Mouse (Mus musculus) limb, embryonic 14.5 days (tissue): Measurements from ENCODE around the gene Ttc7. TPM values are rescaled to one million over a fixed set of nuclear protein-coding genes. Genes with fewer than 3 reads are reported as not detected.
A peak's percentile ranks its signal among the peaks of the same experiment; 100 is the strongest.

Experiments used
- ATAC-seq: fragments of 200-750 bp; cut with Nextera tagmentation; 2 replicates; pipeline ENCODE4 v1.8.0; 2017; ENCODE audit warnings: low read depth, moderate number of reproducible peaks, moderate TSS enrichment; ENCODE audit not compliant: low FRiP score
- DNase-seq: peaks from one replicate; pipeline ENCODE4 v3.0.0-alpha.2; 2015; ENCODE audit warnings: low spot score
- H3K27ac ChIP-seq: fragments of 300-500 bp; sonication (generic); replicated peaks from 2 replicates; pipeline ENCODE4 v1.5.1; 2014; ENCODE audit warnings: low read depth, mild to moderate bottlenecking, low read length, moderate library complexity, mixed read lengths
- H3K27me3 ChIP-seq: fragments of 300-500 bp; sonication (generic); 2 replicates; pipeline ENCODE4 v1.6.1; 2014; ENCODE audit warnings: low read length, mixed read lengths; ENCODE audit not compliant: control insufficient read depth, insufficient read depth
- H3K36me3 ChIP-seq: fragments of 300-500 bp; sonication (generic); 2 replicates; pipeline ENCODE4 v1.6.1; 2014; ENCODE audit warnings: mild to moderate bottlenecking, low read length, moderate library complexity, mixed read lengths; ENCODE audit not compliant: control insufficient read depth, insufficient read depth
- H3K4me1 ChIP-seq: fragments of 300-500 bp; sonication (generic); 2 replicates; pipeline ENCODE4 v1.6.1; 2014; ENCODE audit warnings: antibody characterized with exemption, low read length, mixed read lengths; ENCODE audit not compliant: control insufficient read depth, insufficient read depth
- H3K4me2 ChIP-seq: fragments of 300-500 bp; sonication (generic); replicated peaks from 2 replicates; pipeline ENCODE4 v1.6.1; 2014; ENCODE audit warnings: low read depth, mild to moderate bottlenecking, low read length, moderate library complexity; ENCODE audit not compliant: severe bottlenecking
- H3K4me3 ChIP-seq: fragments of 300-500 bp; sonication (generic); replicated peaks from 2 replicates; pipeline ENCODE4 v1.5.1; 2014; ENCODE audit warnings: low read length
- H3K9ac ChIP-seq: fragments of 300-500 bp; sonication (generic); 2 replicates; pipeline ENCODE4 v1.6.1; 2014; ENCODE audit warnings: mild to moderate bottlenecking, low read depth, low read length, moderate library complexity; ENCODE audit not compliant: severe bottlenecking
- H3K9me3 ChIP-seq: fragments of 300-500 bp; sonication (generic); 2 replicates; pipeline ENCODE4 v1.6.1; 2016; ENCODE audit warnings: low read length; ENCODE audit not compliant: control insufficient read depth
- POLR2A ChIP-seq: fragments of 200-500 bp; IDR thresholded peaks from 2 replicates; pipeline ENCODE4 v1.8.0; 2012; ENCODE audit warnings: inconsistent platforms, mild to moderate bottlenecking, moderate library complexity, borderline replicate concordance; ENCODE audit not compliant: insufficient read depth, insufficient read length; ENCODE audit errors: extremely low read depth
- WGBS: fragments of 180-500 bp; shearing (Covaris S2); extraction: QIAGEN DNeasy Blood & Tissue Kit; methylation state at CpG from one replicate; pipeline ENCODE4 v1.1.7; 2014; 5-methylcytosine and 5-hydroxymethylcytosine counted together
- polyA plus RNA-seq, 2 experiments: library from polyadenylated mRNA; depleted of rRNA in 1 of 2; stranded (reverse) in 1 of 2; unstranded in 1 of 2; fragments of >200 nt; fragmentation: Nextera tagmentation in 1 of 2; extraction: Ambion mirVana in 1 of 2; gene quantifications; 2 replicates each; pipeline versions ENCODE4 v1.2.1 to v1.2.3; 2012 to 2014

The Ttc7 gene
- 7.8 and 12.6 TPM in 2 replicates for polyA plus RNA-seq (2012; rRNA removed)
- polyA plus RNA-seq (2014; fragmentation: Nextera tagmentation; extraction: Ambion mirVana), result 6.4 and 9.4 TPM in 2 replicates

GRCm38 (mm10) chr17:87282706-87283053 lies at the start of gene Ttc7:
Ttc7 (plus strand) TSS chr17:87282886.
- DNase-seq, result peak; percentile 95
- Histone ChIP-seq H3K27ac (peak within 1 kb of the TSS; percentile 83), H3K27me3 (peaks cover 17% of the 10 kb centered on the region), H3K4me2 (peak within 1 kb of the TSS; percentile 99), H3K4me3 (peak within 1 kb of the TSS; percentile 80), H3K9ac (peak within 1 kb of the TSS; percentile 88), H3K36me3 (no peaks in the 10 kb centered on the region), H3K4me1 (peaks cover 14% of the 10 kb centered on the region; the same call in 1 of the 2 replicates), H3K9me3 (no peaks in the 10 kb centered on the region)
- TF ChIP-seq POLR2A, result 0 out of 2 replicates have a peak, but pooled peaks have one; percentile 54
- ATAC-seq, result peak; percentile 94
- WGBS, result under 1% methylated on average over 22 of the region's 38 CpGs

DNA sequence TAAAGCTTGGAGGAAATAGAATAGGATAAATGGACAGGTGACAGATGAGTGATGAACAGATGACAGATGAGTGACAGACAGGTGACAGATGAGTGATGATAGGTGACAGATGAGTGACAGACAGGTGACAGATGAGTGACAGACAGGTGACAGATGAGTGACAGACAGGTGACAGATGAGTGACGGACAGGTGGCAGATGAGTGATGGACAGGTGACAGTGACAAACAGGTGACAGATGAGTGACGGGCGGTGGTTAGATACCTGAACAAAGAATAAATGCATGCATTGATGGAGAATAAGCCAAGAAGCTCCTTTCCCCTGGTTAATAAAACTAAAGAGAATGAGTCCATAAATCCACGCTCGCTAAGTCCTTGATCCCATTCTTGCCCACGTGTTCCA lies 47.7 kb upstream of the Ttc7 start:
- Histone ChIP-seq H3K4me1 (peaks cover 21% of the 10 kb centered on the region), H3K4me2 (no peak overlapping the region), H3K4me3 (no peak overlapping the region), H3K27ac (no peak overlapping the region), H3K27me3 (no peaks in the 10 kb centered on the region), H3K36me3 (no peaks in the 10 kb centered on the region), H3K9ac (no peak overlapping the region), H3K9me3 (no peaks in the 10 kb centered on the region)
- TF ChIP-seq POLR2A, result no peak
- no peak for ATAC-seq
- WGBS, result 83% methylated on average over 6 of the region's 6 CpGs
- DNase-seq, result no peak

- peak; percentile 66 for ATAC-seq
These were observed 45.7 kb upstream of the Ttc7 start for GRCm38 (mm10) chr17:87236725-87237650.

GRCm38 (mm10) chr17:87237826-87238225 lies 44.9 kb upstream of the Ttc7 start:
- DNase-seq, result no peak
- ATAC-seq, result no peak
- no peaks in the 10 kb centered on the region for H3K27me3 ChIP-seq
- peaks cover 21% of the 10 kb centered on the region for H3K4me1 ChIP-seq
- H3K4me3 ChIP-seq, result no peak overlapping the region
- H3K9ac ChIP-seq, result no peak overlapping the region
- WGBS, result 43% methylated on average over 11 of the region's 11 CpGs
- no peaks in the 10 kb centered on the region for H3K9me3 ChIP-seq
- TF ChIP-seq POLR2A, result no peak
- no peak overlapping the region for H3K4me2 ChIP-seq
- H3K36me3 ChIP-seq, result no peaks in the 10 kb centered on the region
- no peak overlapping the region for H3K27ac ChIP-seq

More at GRCm38 (mm10) chr17:87236725-87237650, 45.7 kb upstream of the Ttc7 start:
- Histone ChIP-seq H3K4me3 (no peak overlapping the region), H3K4me1 (peaks cover 21% of the 10 kb centered on the region), H3K9ac (no peak overlapping the region), H3K27me3 (no peaks in the 10 kb centered on the region), H3K9me3 (no peaks in the 10 kb centered on the region), H3K4me2 (no peak overlapping the region), H3K36me3 (no peaks in the 10 kb centered on the region), H3K27ac (no peak overlapping the region)
- DNase-seq, result no peak
- 24% methylated on average over 18 of the region's 18 CpGs for WGBS
- TF ChIP-seq POLR2A, result no peak

DNA sequence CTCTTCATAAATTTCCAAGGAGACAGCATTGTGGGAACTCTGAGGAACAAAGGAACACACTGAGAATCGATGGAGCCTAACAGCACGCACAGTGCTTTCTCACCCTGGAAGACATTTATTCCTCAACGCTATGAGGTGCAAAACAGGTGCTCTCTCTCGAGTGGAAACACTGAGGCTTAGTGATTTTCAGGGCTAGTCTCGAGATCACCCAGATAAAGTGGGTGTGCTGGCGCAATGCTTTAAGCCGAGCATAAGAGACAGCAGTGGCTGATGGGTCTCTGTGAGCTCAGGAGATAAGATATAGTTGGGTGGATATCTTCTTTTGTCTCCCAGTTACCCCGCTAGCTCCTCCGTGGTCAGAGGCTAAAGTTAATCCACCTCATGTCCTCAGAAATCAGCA lies 36.6 kb upstream of the Ttc7 start:
- 81% methylated on average over 9 of the region's 9 CpGs for WGBS
- no peak overlapping the region for H3K4me3 ChIP-seq
- no peak for DNase-seq
- no peaks in the 10 kb centered on the region for H3K9me3 ChIP-seq
- no peaks in the 10 kb centered on the region for H3K27me3 ChIP-seq
- no peak overlapping the region for H3K9ac ChIP-seq
- H3K4me2 ChIP-seq, result no peak overlapping the region
- H3K27ac ChIP-seq, result no peak overlapping the region
- H3K4me1 ChIP-seq, result peaks cover 10% of the 10 kb centered on the region
- no peak for TF ChIP-seq POLR2A
- ATAC-seq, result no peak
- no peaks in the 10 kb centered on the region for H3K36me3 ChIP-seq
